Comparison of ENCODE assay signal across 8 mouse cellular contexts in the genomic region with DNA sequence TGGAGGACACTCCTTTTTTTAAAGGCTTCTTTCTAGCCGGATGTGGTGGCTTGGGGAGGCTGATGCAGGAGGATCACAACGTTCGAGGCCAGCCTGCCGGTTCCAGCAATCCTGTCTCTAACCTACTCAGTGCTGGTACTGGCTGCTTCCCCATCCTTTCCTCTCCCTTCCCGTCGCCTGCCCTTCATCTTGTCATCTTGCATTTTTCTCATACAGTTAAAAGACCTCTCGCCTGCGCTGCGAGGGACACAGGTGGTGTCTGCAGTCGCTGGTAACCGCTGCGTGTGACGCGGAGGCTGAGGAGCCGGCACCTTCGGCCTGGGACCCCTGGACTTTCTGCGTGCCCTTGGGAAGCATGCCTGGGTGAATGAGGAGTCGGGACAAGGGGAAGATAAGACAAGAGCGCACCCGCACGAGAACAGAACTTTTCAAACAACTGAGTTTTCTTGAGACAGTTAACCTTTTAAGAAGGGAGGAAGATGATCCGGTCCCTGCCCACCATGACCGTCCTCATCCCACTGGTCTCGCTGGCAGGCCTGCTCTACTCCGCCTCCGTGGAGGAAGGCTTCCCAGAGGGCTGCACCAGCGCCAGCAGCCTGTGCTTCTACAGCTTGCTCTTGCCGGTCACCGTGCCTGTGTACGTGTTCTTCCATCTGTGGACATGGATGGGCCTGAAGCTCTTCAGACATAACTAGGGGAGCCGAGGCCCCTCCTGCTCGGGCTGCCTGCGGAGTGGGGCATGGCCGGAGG. TPM values are rescaled to one million over a fixed set of nuclear protein-coding genes. Genes with fewer than 3 reads are reported as not detected.
DNase-seq lines count a peak whose midpoint lies in the region; ATAC-seq lines count a peak whose summit lies in the region.

No protein-coding gene starts in this region.

- H3K4me1 ChIP-seq in hindbrain, embryonic 10.5 days (replicated peaks): peaks cover 21% of the 10 kb centered on the region
- peaks cover 6% of the 10 kb centered on the region for H3K4me1 ChIP-seq in midbrain, embryonic 11.5 days (ENCODE audit: control insufficient read depth, insufficient read depth, low read length)

- H3K27ac ChIP-seq in hindbrain, embryonic 10.5 days: peak overlapping the region; percentile 93; the same call in 1 of the 2 replicates
- H3K27ac ChIP-seq in midbrain, embryonic 11.5 days (ENCODE audit: low read depth, low read length): no peak overlapping the region

- WGBS in hindbrain, embryonic 10.5 days: 68% methylated on average over 34 of the region's 34 CpGs
- WGBS in midbrain, embryonic 11.5 days: 74% methylated on average over 34 of the region's 34 CpGs

- H3K4me3 ChIP-seq in hindbrain, embryonic 10.5 days: peak overlapping the region; percentile 77
- H3K4me3 ChIP-seq in midbrain, embryonic 11.5 days (ENCODE audit: low read depth, low read length): peak overlapping the region; percentile 68

- H3K4me2 ChIP-seq in midbrain, embryonic 11.5 days: peak overlapping the region; percentile 68

- peaks cover 12% of the 10 kb centered on the region for H3K27me3 ChIP-seq in hindbrain, embryonic 10.5 days (ENCODE audit: insufficient read depth, poor library complexity, severe bottlenecking)
- H3K27me3 ChIP-seq in midbrain, embryonic 11.5 days (ENCODE audit: control insufficient read depth, insufficient read depth, low read length): no peaks in the 10 kb centered on the region

- ATAC-seq in frontal cortex, adult (ENCODE audit: low TSS enrichment): 0 out of 2 replicates have a peak, but pooled peaks have one; percentile 5
- ATAC-seq in midbrain, embryonic 11.5 days (ENCODE audit: low FRiP score): no peak

- no peaks in the 10 kb centered on the region for H3K9me3 ChIP-seq in hindbrain, embryonic 10.5 days
- no peaks in the 10 kb centered on the region for H3K9me3 ChIP-seq in midbrain, embryonic 11.5 days (ENCODE audit: control insufficient read depth, low read length)

- DNase-seq in frontal cortex, postnatal 25 days (ENCODE audit: low spot score in 2 of 2): no peak
- peak; percentile 17 for DNase-seq in right cerebral cortex, adult 18-20 months
- no peak for DNase-seq in right cerebral cortex, postnatal 14 days
- DNase-seq in hindbrain, embryonic 10.5 days (ENCODE audit: low spot score): no peak
- DNase-seq in midbrain, embryonic 11.5 days (ENCODE audit: low spot score, missing footprints): no peak
- no peak for DNase-seq in natural killer cell, adult 2 months (ENCODE audit: low spot score in 2 of 2)
- no peak for DNase-seq in urinary bladder, adult 2 months (ENCODE audit: low spot score)

- H3K36me3 ChIP-seq in hindbrain, embryonic 10.5 days: peaks cover 12% of the 10 kb centered on the region
- no peaks in the 10 kb centered on the region for H3K36me3 ChIP-seq in midbrain, embryonic 11.5 days (ENCODE audit: control insufficient read depth, insufficient read depth, low read length)

- peak overlapping the region; percentile 87 for H3K9ac ChIP-seq in midbrain, embryonic 11.5 days (ENCODE audit: low read length)

RNA-seq across cellular contexts. Expression of gene Pigyl, which starts 1.0 kb away (rescaled TPM):
- 55.6 and 68.3 TPM in 2 replicates for polyA plus RNA-seq in hindbrain, embryonic 10.5 days (2016; fragmentation: Nextera tagmentation; extraction: Ambion mirVana)
- polyA plus RNA-seq in midbrain, embryonic 11.5 days (2014; fragmentation: Nextera tagmentation; extraction: Ambion mirVana): 63.9 and 66.6 TPM in 2 replicates
- 84.1 and 92.9 TPM in 2 replicates for polyA plus RNA-seq in urinary bladder, adult 2 months (2012; rRNA removed)

RNA-seq across cellular contexts. Expression of gene Acp5, which starts 22.2 kb away (rescaled TPM):
- polyA plus RNA-seq in hindbrain, embryonic 10.5 days (2016; fragmentation: Nextera tagmentation; extraction: Ambion mirVana): 20.9 and 23.7 TPM in 2 replicates
- 15.4 and 19.7 TPM in 2 replicates for polyA plus RNA-seq in midbrain, embryonic 11.5 days (2014; fragmentation: Nextera tagmentation; extraction: Ambion mirVana)
- 24.0 and 35.7 TPM in 2 replicates for polyA plus RNA-seq in urinary bladder, adult 2 months (2012; rRNA removed)

RNA-seq across cellular contexts. Expression of gene Zfp872, which starts 30.2 kb away (rescaled TPM):
- 0.11 TPM in 1 of 2 replicates, not detected in the other for polyA plus RNA-seq in hindbrain, embryonic 10.5 days (2016; fragmentation: Nextera tagmentation; extraction: Ambion mirVana)
- polyA plus RNA-seq in midbrain, embryonic 11.5 days (2014; fragmentation: Nextera tagmentation; extraction: Ambion mirVana): 0.17 and 0.23 TPM in 2 replicates
- polyA plus RNA-seq in urinary bladder, adult 2 months (2012; rRNA removed): 1.3 and 1.4 TPM in 2 replicates

RNA-seq across cellular contexts. Expression of gene Elof1, which starts 40.7 kb away (rescaled TPM):
- polyA plus RNA-seq in hindbrain, embryonic 10.5 days (2016; fragmentation: Nextera tagmentation; extraction: Ambion mirVana): 250 and 261 TPM in 2 replicates
- 208 and 225 TPM in 2 replicates for polyA plus RNA-seq in midbrain, embryonic 11.5 days (2014; fragmentation: Nextera tagmentation; extraction: Ambion mirVana)
- polyA plus RNA-seq in urinary bladder, adult 2 months (2012; rRNA removed): 74.8 and 97.4 TPM in 2 replicates

RNA-seq across cellular contexts. Expression of gene Cnn1, which starts 58.7 kb away (rescaled TPM):
- polyA plus RNA-seq in hindbrain, embryonic 10.5 days (2016; fragmentation: Nextera tagmentation; extraction: Ambion mirVana): 2.4 TPM in 2 replicates
- polyA plus RNA-seq in midbrain, embryonic 11.5 days (2014; fragmentation: Nextera tagmentation; extraction: Ambion mirVana): 1.3 and 1.6 TPM in 2 replicates
- 3,917 and 4,778 TPM in 2 replicates for polyA plus RNA-seq in urinary bladder, adult 2 months (2012; rRNA removed)
